Mouse (Mus musculus): Measurements from ENCODE around the gene Tsnax.

- TF ChIP-seq FLI1 (IDR thresholded peaks at IDR 0.05; ENCODE audit: low read length) (no peak), GATA1 (IDR thresholded peaks at IDR 0.05; ENCODE audit: borderline replicate concordance, low read length) (no peak)
These were observed 64.5 kb downstream of the Tsnax start for GRCm38 (mm10) chr8:125077326-125077725.
